Mouse (Mus musculus) brain, adult 2 months (tissue): ENCODE measurements around the gene Tuft1.
"Not testable (repeated sequence)": the region's sequence is repeated elsewhere in the genome, so short reads cannot be mapped to it uniquely, and the experiment has no call there.

Source experiments
- DNase-seq: peaks from one replicate; pipeline ENCODE4 v3.0.0; 2011; ENCODE audit warnings: low read depth, low spot score

The Tuft1 gene

DNA sequence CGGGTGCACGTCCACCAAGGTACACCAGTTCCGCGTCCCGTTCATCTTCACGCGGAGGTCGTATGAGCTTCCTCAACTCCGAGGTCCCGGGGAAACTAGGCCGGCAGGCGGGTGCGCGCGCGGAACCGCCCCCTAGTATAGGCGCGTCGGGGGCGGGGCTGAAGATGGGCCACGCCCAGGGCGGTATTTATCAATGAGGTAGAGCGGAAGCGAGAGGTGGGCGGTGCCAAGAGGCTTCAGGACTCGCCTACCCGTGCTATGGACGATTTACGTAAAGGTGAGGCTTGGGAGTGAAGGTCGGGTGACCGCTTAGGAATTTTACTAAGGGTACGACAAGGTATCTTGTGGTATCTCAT, at the start of gene Tuft1:
Gene Tuft1, minus strand, starts transcription at position 133 of the 356 bp plus-strand sequence.
- not testable (repeated sequence) for DNase-seq

DNA sequence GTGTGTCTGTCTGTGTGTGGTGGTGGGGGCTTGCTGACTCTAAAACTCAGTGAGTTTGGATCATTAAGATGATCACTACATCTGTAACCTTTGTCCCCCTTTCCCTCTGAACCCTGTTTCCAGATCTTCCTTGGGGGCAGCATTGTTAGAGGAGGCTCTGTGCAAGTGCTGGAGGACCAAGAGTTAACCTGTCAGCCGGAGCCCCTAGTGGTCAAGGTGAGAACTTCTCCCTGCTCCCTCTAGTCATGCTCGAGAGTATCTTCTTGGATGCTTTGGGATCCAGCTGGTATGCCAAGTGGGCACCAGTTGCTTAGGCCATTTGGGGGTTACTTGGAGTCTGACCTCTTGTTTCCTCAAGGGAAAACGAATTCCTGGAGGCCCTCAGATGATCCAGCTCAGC, 44.7 kb upstream of the Tuft1 start:
- DNase-seq, result not testable (repeated sequence)

DNA sequence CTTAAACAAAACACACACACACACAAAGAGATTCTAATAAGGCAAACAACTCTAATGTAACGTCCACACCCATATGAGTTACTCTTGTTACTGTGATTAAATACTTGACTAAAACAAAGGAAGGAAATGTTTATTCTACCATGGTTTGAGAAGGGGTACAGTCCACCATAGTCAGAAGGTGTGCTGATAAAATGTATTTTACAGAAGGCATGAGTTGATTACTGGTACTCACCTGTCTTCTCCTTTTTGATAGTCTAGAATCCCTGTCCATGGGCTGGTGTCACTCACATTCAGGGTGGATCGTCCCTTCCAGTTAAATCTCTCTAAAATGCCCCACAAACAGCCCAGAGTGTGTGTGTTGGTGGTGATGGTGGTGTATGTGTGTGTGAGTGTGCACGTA, 44.2 kb upstream of the Tuft1 start:
- DNase-seq, result no peak

DNA sequence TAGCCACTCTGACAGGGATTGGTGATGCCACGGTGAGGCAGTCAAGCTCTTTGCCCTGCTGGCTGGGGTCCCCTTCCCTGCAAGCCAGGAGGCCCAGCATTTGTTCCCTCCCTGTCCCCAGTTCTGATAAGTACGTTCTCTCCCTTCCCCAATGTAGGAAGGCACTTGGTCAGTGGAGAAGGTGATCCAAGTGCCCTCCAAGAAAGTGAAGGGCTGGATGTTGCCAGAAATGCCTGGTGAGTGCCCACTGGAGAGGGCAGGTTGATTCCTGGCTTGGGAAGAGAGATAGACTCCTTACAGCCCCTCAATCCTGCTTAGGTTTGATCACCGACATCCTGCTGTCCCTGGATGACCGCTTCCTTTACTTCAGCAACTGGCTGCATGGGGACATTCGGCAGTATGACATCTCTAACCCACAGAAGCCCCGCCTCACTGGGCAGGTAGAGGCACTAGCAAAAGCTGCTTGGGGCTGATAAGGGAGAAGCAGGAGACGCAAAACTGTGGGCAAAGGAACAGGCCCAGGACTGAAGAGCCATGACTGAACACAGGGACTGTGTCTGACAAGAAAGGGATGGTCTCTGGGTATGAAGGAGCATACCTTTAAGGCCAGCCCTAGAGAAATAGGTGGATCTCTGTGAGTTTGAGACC, 43.6 kb upstream of the Tuft1 start:
- DNase-seq, result not testable (repeated sequence)

DNA sequence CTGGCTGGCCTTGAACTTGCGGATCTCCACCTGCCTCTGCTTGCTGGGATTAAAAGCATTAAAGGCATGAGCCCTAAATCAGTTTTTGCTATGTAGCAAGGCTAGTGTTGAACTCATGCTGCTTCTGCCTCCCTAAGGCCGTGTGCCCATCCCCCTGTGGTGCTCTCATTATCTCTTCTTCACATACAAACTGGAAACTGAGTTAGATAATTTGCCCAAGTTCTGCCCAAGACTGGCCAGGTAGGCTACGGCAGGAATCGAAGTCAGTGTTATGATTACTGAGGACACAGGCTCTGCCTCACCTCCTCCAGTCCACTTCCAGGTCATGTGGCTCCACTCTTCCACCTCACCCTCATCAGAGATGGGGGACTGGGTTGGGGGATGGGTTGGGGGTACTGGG, 37.6 kb upstream of the Tuft1 start:
- not testable (repeated sequence) for DNase-seq

DNA sequence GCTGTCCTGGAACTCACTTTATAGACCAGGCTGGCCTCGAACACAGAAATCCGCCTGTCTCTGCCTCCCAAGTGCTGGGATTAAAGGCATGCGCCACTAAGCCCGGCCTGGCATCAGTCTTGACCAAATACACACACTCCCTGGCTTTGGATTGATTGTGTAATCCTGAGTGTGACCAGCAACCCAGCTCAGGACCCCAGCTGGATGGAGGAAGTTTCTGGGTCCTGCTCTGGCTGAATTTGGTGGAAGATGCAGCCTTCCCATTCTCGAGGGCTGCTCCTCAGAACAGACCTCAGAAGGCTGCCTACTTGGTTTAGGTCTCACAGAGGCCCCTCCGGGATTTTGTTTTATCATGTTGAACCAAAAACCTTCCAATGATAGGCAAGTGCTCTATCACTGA, 36.9 kb upstream of the Tuft1 start:
- DNase-seq, result not testable (repeated sequence)

DNA sequence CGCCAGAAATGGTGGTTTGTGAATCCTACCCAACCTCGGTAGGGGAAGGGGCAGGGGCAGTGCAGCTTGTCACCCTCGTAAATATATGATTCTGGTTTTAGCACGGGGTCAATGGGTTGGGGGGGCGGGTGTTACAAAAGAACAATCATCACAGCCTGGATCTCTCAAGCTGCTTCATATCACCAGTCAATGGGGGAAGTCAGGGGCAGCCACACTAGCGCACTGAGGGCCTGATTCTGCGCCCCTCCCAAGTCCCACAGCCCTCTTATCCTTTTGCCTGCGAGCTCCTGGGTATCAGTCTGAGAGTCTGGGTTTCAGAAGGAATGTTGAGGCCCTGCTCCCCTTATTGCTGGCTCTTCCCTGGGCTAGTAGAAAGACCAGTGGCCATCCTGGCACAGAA, 35.2 kb upstream of the Tuft1 start:
- DNase-seq, result not testable (repeated sequence)

DNA sequence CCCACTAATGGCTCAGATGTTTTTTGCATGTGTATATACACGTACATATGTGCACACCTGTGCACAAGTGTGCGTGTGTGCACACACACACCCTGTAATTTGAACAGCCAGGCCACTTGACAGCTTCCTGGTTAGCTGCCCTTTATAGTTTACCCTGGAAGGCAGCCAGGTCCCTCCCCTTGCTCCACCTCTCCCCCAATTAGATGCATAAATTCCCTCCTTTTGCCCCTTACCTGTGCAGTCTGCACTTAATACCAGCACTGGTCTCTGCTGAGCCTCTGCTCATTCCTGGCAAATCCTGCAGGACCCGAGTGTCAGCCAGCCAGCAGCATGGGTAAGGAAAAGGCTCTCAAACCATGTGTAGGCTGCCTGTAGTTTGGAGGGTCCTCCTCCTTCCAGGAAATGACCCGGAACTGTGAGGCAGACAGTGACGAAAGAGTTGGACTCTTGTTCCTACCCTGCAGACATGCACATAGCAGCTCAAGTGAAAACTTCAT, 34.7 kb upstream of the Tuft1 start, which contains the start of gene Selenbp2:
Gene Selenbp2, plus strand, starts transcription at position 228 of the 497 bp plus-strand sequence.
- no peak for DNase-seq

DNA sequence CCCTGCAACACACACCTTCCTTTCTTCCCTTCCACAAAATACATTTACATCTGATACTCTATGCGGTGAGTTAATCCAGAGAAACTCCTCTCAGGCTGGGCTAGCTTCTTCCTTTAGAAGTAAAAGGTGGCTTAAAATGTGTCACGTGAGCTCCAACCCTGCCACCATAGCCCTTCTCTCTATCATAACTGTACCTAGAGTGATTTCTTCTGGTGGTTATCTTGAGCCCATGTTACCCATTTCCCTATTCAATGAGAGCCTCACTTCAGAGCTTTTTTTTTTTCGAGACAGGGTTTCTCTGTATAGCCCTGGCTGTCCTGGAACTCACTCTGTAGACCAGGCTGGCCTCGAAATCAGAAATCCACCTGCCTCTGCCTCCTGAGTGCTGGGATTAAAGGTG, 33.0 kb upstream of the Tuft1 start:
- not testable (repeated sequence) for DNase-seq

DNA sequence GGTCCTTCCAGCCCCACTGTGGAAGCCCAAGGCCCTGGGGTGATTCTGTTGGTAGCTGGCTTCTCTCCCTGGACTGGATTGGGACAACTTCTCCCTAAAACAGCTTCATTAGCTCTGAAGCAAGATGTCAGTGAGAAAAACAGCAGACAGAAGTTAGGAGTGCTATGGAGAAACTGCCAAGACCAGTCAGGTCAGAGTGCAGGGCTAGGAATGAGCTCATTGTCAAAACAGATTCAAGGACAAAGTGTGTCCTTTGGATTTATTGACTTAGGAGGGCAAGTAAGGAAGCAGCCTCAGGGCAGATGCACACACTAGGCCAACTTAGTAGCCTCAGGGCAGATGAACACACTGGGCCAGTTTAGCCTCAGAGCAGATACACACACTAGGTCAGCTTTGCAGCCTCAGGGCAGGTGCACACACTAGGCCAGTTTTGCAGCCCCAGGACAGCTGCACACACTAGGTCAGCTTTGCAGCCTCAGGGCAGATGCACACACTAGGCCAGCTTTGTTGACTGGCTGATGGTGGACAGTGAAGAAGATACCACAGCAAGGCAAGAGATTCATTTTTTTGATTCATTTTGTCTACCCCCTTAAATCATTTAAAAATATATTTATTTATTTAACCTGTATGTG, 32.1 kb upstream of the Tuft1 start:
- no peak for DNase-seq

DNA sequence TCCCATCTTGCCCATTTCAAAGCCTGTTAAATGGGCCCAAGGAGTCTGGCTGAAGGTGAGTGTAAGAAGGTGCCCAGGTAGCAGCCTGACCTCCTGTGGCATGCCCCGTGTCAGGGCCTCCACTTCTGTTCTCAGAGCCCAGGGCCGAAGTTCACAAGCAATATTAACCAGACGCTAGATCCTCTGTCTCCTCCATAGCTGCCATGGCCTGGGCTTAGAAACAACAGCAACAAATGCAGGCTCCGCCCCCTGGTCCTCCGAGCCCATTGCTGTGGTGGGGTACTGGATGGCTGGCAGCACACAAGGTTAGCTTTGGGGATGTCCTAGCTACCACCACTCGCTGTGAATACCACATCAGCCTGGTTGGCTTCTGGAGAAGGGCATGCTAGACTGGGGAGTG, 31.5 kb upstream of the Tuft1 start:
- not testable (repeated sequence) for DNase-seq

DNA sequence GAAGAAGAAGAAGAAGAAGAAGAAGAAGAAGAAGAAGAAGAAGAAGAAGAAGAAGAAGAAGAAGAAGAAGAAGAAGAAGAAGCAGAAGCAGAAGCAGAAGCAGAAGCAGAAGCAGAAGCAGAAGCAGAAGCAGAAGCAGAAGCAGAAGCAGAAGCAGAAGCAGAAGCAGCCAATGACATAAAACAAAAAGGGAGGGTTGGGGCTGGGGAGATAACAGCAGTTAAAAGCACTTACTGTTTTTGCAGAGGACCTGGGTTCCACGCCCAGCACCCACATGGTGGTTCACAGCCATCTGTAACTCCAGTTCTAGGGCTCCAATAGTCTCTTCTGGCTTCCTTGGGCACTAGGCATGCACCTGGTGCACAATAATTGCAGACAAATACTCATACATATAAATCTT, 30.5 kb upstream of the Tuft1 start:
- not testable (repeated sequence) for DNase-seq

DNA sequence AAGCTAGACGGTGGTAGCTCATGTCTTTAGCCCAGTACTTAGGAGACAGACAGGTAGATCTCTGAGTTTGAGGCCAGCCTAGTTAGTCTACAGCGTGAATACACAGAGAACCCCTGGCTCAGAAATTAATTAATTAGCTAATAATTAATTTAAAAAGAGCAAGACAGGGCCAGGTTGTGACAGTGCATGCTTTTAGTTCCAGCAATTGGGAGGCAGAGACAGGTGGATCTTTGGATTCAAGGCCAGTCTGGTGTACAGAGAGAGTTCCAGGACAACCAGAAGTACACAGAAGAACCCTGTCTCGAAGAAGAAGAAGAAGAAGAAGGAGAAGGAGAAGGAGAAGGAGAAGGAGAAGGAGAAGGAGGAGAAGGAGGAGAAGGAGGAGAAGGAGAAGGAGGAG, 30.0 kb upstream of the Tuft1 start:
- not testable (repeated sequence) for DNase-seq

DNA sequence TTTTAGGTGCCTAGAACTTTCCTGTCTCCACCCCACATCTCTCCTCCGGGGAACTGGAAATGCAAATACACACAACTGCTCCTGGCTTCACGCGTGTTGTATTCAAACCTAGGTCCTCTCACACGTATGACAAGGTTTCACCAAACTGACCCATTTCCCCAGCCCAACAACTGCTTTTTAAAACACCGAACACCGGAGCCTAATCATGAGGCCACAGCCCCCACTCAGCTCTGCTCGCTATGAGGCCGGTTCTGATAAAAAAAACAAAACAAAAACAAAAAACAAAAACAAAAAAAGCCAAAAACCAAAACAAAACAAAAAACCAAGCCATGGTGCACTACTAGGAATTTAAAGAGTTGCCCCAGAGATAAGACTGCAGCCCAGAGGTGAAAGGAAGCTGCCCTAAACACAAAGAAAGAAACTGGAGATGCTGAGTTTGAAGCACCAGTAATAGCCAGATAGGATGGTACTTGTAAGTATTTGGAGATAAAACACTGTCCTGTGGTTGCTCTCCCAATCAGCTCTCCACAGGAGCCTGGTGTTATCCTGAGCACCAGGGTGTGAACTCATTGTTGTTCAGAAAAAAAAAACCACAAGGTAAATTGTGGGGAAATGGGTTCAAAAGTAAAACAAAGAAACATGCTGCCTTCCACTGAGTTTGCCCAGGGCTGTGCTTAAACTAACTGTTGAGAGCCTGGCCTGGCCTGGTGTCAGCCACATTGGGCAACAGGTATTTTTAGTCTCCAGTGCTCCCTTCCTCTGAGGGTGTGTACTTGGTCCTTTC, 27.5 kb upstream of the Tuft1 start:
- not testable (repeated sequence) for DNase-seq

DNA sequence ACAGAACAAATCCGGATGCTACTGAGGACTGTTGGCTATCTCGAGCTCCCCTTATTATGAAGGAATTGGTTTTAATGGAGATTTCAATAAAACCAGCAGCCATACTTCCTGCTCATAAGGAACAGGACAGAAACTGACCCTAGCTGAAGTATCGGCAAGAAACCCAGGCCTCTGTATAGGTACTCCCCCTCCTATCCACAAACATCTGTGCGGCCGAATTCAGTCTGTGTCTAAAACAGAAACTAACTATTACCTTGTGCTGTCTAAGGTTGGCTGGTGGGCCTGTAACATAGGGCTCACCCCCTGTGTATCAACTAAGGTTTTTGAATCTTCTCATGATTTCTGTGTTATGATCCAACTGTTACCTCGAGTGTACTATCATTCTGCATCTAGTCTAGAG, 25.0 kb upstream of the Tuft1 start:
- DNase-seq, result no peak

DNA sequence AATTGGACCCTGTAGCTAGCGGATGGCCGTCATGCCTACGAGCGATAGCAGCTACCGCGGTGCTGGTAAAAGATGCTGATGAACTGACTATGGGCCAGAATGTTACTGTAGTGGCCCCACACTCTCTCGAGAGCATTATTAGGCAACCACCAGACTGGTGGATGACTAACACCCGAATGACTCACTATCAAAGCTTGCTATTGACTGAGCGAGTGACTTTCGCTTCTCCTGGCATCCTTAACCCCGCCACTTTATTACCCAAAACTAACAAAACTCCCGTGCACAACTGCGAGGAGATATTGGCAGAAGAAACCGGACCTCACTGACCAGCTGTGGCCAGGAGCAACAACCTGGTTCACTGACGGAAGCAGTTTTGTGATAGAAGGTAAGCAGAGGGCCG, 22.1 kb upstream of the Tuft1 start:
- DNase-seq, result no peak

DNA sequence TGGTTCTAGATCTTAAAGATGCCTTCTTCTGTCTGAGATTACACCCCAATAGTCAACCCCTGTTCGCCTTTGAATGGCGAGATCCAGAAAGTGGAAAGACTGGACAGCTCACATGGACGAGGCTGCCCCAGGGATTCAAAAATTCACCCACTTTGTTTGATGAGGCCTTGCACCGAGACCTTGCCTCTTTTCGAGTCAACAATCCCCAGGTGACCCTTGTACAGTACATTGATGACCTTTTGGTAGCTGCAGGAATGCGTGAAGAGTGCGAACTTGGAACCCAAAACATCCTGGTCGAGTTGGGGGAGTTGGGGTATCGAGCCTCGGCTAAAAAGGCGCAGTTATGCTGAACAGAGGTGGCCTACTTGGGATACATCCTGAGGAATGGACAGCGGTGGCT, 21.4 kb upstream of the Tuft1 start:
- not testable (repeated sequence) for DNase-seq

DNA sequence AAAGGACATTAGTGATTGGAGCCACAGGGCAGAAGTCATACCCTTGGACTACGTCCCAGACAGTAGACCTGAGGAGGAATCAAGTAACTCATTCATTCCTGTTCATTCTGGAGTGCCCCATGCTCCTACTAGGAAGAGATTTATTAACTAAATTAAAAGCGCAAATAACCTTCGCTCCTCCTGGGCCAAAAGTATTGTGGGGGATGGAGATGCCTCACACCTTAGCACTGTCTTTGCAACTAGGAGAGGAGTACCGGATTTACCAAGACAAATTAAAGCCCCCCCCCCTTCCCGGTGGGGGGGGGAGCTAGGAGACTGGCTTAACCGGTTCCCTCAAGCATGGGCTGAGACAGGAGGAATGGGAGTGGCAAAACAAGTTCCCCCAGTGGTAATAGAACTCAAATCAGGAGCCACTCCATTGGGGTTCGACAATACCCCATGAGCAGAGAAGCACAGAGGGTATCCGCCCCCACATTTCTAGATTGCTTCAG, 20.7 kb upstream of the Tuft1 start:
- DNase-seq, result no peak

DNA sequence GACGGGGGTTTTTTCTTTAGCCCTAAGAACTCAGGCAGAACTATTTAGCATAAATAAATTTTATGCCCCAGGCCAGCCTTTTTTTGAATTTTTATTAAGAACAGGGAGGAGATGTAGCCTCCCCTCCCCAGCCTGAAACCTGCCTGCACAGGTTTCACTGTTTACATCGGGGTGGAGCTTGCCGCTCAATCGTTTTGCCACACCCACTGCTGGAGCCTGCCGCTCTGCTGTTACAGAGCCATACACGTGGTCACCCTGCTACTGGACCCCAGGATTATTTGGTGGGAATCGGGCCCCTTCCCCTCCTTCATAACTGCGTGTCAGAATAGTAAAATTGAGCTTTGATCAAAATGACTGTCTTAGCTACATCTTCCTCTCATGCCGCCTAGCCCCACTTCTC, 16.4 kb upstream of the Tuft1 start:
- not testable (repeated sequence) for DNase-seq

DNA sequence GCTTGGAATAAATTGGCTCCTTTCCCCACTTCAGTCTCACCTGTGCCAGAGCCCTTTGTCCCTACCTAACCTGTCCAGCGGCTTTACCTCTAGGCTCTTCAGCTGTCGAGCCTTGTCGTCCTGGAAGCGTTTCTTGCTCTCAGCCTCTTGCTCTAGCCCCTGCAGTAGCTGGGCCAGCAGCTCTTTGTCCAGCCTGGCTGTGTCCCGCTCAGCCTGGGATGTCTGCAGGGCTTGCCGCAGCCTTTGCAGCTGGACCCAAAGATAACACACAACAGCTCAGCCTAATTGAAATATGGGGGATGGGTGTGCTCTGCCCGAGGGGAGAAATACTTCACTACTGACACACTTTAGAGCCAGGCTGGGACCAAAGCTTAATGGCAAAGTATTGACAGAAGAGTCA, 7.2 kb upstream of the Tuft1 start:
- DNase-seq, result not testable (repeated sequence)

DNA sequence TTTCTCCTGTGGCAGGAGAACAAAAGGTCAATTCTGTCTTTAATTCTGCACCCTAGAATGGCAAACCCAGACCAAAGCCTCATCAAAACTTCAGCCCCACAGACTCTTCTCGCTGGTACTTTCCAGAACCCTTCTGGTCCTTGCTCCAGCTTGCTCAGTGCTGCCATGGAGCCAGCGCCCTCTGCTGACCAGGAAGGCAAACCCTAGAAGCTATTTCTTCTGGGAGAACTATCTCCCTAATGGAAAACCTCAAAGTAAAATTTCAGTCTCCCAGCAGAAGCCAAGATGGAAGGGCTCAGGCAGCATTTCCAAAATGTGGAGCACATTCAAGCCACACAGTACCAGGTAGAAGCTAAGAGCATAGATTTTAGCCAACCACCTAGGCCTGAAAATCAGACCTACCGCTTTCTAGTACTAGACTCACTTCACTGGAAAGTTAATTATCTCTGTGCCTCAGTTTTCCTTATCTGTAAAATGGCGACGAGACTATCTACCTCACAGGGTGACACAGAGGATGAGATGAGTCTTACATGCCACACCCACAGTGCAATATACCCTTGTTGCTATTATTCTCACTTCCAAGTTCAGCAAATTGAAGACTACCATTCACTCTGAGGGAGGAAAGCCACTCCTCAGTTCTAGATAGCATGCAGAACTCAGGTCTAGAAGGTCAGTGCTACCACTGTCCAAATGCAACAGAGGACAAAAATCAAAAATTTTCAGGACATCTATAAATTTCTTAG, 6.6 kb upstream of the Tuft1 start:
- DNase-seq, result not testable (repeated sequence)

DNA sequence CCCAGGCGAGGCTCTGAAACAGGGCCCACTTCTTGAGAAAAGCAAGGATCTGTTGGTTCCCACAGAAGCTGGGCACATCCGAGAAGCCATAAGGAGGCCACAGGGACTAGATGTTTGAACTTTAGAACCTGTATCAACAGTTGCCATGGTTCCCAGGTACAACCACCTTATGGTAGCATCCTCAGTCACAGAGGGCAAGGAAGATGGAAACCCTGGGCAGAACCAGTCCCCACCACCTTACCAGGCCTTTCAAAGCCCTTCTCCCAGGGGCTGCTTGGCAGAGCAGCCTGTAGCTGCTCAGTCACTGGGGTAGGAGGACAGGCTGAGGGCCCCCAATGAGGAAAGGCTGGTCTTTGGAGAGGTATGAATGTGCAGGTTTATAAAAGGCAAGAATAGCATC, 2.2 kb upstream of the Tuft1 start:
- DNase-seq, result not testable (repeated sequence)
